Mouse (Mus musculus) kidney, adult 18-20 months (tissue): ENCODE data around the gene Homer2.

Experiments
- DNase-seq: peaks from one replicate; pipeline ENCODE4 v3.0.0; 2021

Gene Homer2

DNA sequence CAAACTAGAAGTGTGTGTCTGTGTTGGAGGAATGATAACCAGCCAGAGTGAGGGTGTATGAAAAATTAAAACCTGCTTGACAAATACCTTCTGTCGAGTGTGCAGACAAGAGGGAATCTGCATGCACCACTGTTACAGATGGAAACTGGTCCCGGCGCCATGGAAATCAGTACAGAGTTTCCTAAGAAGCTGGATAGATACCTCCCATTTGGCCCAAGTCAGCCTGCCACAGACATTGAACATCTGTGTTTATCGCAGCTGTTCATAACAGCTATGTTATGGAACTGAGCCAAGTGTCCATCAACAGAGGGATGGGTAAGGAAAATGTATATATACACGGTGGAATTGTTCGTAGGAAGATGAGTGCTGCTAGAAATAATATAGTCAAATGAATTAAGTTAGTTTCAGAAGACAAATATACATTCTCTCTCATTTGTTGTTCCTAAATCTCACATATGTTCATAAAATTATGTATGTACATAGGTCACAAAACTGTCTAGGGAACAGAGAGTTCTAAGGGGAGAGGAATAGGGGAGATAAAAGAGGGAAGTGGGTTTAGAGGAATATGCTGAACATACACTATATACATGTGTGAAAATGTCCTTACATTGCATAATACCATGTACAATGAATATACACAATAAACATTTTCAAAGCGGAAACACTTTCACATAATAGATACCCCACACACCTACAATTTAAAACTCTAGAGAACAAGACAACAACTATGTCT lies 149.9 kb downstream of the Homer2 start:
- no peak for DNase-seq

- DNase-seq, result no peak
Measured at GRCm38 (mm10) chr7:81556839-81557238, 150.5 kb downstream of the Homer2 start.

DNA sequence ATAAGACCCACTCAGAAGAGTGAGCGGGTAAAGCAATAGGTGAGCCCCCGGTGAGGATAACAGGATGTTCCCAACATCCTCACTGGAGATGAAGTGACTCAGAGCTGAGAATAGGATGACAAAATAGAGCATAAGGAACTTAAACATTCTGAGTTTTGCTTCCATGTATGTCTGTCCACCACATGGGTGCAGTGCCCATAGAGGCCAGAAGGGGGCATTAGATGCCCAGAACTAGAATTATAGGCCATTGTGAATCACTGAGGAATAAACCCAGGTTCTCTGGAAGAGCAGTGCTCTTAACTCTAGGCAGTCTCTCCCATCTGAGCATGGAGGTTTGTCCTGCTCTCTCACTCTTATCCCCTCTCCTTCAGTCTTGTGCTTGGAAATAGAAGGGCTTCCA lies 153.0 kb downstream of the Homer2 start:
- DNase-seq, result no peak

DNA sequence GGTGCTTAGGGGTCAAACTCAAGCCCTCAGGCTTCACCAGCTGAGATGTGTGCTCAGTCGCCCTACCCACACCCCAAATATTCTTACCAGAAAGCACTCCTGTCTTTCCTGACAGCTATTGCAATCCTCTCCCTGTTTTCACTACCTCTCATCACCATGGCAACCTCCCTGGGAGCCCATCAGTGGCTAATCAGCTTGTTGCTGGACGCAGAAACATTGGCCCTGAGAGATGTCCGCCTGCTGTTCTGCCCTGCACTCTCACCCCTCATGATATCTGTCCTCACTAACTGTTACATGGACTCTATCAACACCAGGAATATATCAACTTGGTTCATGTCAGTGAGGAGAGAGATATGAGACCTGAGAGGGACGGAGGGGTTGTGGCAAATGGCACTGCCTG lies 153.7 kb downstream of the Homer2 start:
- no peak for DNase-seq
